Mouse (Mus musculus) right cerebral cortex, postnatal 10 days (tissue): ENCODE results near the gene Ddx10.
A peak's percentile ranks its signal among the peaks of the same experiment; 100 is the strongest.

Experiments
- DNase-seq, 2 experiments: peaks; one replicate each; pipeline ENCODE4 v3.0.0; 2021; ENCODE audit warnings: low spot score in 2 of 2

The Ddx10 gene

DNA sequence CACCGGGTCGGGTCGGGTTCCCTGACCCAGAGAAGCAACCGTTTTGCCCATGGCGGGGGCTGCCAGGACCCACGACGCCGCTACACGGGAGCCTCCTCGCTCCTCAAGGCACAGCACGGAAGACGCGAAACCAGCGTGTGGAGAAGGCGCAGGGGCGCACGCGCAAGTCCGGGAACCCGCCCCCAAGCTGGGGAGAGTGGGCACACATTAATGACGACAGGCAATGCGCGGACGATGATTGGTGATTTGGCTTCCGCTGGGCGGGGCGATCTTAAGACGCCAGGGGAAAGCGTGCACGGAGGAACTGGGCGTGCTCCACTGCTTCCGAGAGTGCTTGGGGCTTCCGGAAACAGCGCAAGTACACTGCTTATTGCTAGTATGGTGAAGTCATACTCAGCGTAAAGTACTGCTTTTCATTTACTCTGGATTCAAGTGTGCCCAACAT is at the start of gene Ddx10:
Gene Ddx10, minus strand, starts transcription at position 101 of the 445 bp plus-strand sequence.
- DNase-seq = peak; percentile 99

DNA sequence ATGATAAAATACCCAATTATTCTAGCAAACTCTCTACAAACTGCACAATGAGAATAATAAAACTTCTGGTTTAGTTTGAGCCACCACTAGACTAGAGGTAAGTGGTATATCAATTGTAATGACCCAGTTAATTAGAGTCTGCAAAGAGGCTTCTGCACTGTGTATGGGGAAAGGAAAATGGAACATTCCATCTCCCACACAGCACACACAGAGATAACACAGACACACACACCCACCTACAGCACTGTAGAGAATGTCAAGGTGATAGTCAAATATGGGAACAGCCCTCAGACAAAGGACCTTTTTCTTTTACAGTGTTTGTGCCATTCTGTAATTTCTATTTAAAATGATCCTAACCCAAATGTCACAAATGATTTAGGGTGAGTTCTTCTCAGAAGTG is 45.0 kb upstream of the Ddx10 start:
- no peak for DNase-seq

DNA sequence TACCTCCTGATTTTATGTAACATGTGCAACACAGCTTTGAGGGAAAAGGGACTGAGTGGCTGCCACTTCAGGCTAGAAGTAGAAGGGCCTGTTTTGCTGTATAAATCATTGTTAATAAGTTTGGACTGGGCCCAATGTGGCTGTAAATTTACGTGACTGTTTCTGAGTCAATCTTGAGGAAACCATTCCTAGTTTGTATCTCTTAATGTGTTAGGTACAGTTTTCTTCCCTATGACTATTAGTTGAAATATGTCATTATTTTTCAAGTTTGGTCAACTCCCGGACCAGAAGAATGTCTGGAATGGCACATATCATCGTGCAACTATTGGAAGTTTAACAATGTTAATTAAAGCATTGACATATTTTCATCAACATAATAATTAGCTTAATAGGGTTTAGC is 42.2 kb upstream of the Ddx10 start:
- DNase-seq = no peak

DNA sequence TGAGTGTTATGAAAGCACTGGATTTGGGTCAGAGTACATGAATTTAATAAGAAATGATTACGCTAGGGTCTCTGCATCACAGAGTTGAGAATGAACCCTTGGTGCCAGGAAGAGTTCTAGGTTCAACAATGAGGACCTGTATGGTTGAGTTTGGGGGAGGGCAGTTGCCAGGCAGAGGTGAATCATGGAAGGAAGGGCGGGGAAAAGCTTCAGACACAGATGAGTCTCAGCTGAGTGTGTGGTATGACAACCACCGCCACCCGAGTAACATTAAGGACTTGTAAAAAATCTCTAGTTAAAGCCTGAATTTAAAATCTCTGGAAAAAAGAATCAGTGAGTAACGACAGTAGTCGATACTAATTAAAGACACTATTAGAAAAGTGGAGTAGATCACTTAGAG is 38.9 kb upstream of the Ddx10 start:
- no peak for DNase-seq

DNA sequence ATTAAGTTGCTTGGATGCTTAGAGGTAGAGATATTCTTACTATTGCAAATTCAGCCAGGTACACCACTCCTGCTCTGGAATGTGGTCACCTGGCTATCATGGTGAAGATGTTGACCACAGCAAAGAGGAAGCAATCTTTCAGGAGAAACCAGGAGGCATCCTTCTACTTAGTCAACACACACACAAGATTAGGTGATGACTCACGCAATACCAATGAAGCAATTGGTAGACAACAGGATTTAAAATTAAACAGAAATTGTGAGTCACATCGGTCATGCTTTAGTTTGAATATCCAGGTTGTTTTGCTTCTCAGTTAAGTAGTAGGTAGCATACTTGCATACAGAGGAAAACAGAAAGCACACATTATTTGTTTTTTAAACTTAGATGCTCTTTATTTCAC is 31.1 kb upstream of the Ddx10 start:
- no peak for DNase-seq

DNA sequence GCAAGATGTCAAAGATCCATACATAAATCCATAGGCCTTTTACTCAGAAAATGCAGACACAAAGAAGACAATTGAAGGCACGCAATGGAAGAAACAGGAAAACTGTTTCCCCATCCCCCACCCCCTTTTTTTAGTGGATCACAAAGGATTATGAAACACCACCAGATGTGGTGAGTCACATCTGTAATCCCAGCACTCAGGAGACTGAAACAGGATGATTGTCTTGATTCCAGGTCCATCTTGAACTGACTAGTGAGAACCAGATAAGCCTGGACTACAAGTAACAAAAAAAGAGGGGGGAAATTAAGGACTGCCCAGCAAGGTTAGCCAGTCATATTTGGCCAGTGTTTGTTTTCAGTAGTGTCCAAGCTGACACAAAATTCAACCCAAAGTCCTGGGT is 28.5 kb upstream of the Ddx10 start:
- no peak for DNase-seq

DNA sequence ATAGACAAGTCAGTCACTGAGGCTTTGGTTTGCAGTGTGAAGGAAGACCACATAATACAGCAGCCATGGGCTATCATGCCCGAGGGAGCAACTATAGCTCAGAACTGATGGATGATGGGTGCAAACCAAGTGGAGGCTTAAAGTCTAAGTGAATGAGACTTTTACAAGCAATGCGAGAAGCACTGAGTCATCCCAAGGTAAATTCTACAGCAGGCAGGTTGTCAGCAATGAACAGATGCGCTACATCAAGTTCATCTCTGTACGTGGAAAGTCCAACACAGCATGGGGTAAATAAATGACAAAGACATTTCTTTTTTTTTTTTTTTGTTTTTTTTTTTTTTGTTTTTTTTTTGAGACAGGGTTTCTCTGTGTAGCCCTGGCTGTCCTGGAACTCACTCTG is 24.9 kb upstream of the Ddx10 start:
- no peak for DNase-seq

DNA sequence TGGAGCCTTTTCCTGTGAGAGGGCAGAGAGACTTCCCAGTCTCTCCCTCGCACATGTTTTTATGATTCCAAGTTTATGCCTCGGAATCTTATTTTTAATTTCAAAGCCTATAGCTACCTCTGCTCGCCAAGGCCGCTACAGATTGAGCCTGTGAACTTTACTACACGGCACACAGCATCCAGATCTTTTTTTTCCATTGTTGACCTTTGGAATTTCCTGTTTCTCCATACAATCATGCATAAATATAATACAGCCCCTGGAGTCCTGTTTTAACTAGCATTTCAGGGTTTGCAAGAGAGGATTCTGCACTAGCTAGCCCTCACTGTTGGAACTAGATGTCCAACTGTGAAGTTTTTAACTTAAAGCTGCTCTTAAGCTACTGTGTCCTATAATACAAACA is 24.4 kb upstream of the Ddx10 start:
- DNase-seq = no peak

DNA sequence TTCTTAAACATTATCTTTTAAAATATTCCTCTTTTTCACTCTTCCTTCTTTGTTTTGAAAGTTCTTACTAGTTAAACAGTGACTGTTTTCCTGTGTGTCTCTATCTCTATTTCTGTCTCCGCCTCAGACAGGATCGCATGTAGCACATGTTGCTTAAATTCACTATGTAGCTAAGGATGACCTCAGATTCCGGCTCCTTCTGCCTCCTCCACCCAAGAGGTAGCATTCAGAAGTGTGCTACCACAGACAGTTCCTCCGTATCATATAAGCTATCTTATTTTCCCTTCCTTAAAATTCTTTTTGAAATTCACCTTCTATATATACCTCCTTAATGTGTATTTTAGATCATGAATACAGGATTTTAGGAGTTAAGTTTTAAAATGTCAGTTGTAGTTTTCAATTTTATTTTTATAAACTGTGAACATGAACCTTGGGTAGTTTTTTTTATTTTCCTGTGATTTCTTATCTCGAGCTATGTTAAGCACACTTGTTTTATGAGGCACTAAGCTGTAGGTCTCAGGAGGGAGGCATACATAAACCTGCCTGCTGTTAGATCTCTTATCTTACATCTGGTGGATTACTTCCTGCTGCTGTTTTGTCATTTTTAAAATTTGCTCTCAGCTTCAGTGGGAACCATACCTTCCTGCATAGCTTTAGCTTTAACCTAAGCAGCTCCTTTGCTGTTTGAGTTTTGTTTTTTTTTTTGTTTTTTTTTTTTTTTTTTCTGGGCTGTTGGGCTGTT is 23.6 kb upstream of the Ddx10 start:
- no peak for DNase-seq

DNA sequence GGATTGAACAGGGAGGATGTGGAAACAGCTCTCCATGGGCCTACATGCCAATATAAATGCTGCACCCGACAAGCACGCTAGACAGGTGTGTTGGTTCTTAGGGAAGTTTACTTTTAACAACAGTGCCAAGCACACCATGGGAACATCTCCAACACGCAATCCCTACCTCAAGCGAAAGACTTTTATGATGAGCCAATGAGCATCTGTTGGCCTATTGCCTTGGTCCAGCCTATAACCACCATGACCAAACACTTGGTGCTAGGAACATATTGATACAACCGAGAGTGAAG is 21.6 kb upstream of the Ddx10 start:
- DNase-seq = no peak

DNA sequence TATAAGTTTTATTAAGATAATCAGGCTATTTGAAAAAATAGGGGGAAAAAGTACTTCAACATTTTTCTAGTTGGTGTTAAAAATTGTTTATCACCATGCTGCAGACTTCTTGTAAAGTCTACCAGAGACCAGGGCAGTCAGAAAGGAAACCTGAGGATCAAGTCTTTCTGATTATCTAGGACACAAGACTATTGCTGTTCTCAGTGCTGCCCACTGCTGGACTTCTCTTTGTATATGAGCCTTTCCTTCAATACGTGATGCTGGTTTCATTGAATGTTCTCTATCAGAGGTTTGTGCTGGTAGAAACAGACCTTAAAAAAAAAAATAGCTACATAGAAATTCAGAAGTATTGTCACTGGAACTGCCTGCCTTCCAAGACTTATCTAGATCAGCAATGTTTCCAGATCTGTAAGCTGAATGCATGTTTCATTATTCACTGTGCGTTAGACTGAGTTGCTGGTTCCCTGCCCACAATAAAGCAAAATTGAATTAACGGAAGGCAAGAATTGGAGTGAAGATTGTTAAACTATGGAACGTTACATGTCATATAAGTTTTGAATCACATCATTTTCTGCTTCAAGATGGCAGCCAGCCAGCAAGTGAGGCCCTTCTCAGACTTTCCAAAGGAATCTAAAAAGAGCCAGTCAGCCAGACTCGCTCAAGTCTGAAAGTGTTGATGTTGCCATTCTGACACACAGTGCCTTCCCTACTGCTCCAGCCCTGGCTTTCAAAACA is 21.0 kb upstream of the Ddx10 start:
- DNase-seq = peak; percentile 32 to 36

DNA sequence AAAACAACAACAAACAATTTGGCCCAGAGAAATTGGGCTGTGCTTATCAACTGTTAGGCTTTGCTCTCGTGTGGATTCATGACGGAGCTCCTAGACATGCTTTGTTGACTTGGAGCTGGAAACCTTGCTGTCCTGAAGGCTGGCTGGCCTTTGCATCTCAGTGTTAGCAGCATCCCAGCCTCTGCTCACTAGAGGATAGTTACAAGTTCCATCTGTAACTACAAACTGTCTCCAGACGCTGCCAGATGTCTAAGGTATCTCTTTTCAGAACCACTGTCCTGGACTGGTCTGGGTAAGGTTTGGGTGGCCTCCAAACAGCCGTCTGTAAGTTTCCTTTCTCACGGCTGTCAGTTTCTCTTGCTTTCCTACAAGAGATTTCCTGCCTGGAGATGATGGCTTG is 20.2 kb upstream of the Ddx10 start:
- DNase-seq = no peak

DNA sequence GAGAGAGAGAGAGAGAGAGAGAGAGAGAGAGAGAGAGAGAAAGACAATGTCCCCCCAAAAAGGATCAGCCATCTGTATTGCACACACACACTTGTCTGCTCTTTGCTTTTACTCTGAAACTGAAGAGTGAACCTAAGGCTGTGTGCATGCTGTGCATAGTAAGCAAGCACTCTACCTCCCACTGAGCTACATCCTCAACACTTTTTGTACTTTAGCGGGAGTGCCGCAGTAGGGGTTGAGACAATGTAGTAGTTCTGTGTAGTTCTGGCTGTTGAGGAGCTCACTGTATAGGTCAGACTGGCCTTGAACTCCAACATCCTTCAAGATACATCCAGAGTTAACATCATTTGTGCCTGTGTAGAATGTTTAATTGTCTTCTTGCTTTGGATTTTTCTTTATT is 17.7 kb upstream of the Ddx10 start:
- DNase-seq = no peak

DNA sequence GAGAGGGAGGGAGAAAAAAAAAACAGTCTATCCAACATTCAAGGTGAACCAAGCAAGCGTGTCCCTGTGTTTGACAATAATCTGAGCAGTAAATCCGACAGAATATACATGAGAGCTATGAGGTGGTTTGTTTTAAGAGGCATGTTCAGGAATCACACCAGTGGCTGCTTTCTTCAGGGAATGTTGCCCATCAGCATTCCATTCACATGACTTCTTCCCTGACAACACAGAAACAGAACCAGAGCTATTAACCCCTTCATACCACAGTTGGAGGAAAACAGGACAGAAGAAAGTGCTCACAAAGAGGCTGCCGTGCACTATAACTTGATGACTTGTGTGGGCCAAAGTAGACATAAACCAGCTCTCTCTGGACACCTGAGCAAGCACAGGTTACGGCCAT is 16.5 kb upstream of the Ddx10 start:
- DNase-seq = no peak

DNA sequence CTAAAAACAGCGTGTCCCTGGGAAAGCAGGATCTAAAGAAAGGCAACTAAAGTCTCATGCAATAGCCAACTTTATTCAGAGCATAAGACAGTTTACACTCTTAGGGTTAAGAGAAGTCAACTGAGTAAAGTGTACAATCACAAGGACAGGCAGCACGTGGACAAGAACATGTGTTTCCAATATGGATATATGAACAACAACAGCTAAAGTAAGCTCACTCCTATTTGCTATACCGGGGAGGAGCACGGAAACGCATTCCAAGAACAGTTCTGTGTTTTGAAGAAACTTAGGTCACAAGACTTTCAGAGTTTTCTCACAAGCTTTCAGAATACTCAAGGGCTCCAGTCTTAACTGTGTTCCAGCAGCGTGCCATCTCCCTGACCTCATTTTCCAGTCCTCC is 10.3 kb upstream of the Ddx10 start:
- DNase-seq = no peak

DNA sequence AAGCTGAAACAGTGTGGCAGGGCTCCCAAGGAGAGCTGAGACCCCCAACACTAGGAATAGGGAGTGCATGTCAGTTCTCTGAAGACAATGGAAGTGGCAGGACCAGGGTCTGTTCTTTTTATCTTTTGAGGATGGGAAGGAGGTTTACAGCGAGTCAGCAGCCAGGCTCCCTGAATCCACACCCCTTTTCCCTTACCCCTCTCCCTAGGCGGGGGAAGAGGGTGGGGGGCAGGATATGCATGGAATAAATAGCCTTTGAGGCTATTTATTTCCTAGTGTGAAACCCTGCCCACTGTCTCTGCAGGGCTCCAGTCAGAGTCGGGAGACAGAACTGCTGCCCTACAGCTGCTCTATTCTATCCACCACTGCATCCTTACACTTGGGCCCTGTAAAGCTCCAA is 9.9 kb upstream of the Ddx10 start:
- peak in 1 of 2 experiments; percentile 32 for DNase-seq

DNA sequence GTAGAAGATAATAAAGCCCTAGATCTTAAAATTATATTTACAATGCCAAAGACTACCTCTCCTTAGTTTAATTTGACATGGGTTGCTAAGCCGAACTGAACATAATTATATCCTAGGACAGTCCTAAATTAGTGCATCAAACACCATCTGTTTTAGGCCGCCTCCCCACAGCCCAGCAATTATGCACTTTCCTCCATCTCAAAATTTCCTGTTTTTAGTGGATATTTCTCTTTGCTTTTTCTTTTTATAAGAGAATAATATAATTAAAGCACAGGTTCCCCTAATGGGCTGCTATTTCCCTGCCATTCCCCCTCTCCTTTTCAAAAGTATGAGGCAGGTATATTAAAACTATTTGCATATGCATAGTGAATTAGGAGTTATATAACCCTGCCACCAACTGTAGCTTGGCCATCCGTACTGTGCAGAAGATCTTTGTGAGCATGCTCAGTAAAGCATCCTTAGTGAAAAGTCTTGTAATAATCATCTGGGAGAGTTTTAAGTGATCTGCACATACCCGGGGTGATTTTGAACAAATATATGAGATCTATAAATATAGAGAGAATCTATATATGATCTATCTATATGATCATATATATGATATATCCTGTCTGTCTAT is 8.9 kb upstream of the Ddx10 start:
- DNase-seq = no peak

DNA sequence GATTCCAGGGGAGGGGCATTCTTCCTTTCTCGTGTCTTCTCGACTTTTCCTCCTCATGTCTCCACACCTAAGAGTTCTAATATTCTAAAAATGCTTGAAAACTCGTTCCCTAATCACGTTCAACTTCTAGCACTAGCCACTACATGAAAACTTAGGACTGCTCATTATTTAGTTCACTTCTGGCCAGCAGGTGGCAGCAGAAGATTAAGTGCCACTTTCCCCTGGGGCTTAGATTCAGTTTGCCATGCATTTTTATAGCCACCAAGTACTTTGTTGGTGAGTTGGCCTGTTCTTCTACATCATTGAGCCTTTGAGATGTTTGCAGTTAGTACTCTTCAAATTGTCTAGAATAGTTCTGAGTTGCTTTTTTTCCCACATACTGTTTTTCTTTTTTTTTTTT is 6.5 kb upstream of the Ddx10 start:
- peak; percentile 84 to 88 for DNase-seq

DNA sequence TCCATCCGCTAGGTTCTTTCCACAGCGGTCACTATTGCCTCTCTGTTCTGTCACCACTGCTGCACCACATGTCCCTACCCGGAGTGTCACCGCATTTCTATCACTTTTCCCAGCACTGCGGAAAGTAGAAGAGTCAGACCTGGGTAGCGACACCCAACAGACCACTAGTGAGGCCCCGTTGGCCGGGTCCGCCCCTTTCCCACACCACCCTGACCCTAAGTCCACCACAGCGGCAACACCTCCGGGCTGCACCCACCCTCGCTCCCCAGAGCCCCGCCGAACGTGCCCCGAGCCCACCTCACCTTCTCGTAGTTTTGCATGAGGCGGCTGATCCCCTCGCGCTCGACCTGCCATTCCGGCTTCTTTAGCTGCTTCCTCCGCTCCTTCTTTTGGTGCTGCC is 337 bp downstream of the Ddx10 start:
- DNase-seq = no peak

DNA sequence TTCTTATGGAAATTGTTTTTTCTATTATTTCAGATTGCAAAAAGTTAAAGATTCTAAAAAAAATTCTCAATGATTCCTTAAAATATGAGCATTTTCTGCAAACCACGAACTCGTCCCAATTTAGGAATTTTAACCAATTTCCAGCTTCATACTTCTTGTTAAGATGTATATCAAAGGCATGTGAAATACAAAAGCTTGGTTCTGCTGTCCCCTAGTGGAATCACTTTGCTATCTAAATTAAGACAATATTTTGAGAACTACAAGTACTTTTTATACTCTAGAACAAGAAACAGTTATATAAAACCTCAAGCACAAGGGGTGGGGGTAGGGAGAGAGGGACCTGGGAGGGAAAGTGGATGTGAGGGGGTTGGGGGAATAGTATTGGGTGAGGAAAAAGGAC is 29.7 kb downstream of the Ddx10 start:
- peak in 1 of 2 experiments; percentile 30 for DNase-seq

DNA sequence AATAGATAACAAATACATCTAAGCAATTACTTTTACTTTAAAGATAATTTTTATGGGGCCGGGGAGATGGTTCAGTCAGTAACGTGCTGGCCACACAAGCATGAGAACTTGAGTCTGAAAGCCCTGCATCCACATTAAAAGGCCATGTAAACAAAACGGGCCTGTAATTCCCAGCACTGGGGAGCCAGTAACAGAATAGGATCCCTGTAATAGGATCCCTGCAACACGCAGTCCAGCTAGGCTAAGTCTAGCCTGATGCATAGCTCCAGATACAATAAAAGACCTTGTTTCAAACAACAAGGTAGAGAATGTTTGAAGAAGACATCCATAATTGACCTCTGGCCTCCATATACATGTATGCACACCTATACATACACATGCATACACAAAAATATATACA is 39.6 kb downstream of the Ddx10 start:
- DNase-seq = no peak

DNA sequence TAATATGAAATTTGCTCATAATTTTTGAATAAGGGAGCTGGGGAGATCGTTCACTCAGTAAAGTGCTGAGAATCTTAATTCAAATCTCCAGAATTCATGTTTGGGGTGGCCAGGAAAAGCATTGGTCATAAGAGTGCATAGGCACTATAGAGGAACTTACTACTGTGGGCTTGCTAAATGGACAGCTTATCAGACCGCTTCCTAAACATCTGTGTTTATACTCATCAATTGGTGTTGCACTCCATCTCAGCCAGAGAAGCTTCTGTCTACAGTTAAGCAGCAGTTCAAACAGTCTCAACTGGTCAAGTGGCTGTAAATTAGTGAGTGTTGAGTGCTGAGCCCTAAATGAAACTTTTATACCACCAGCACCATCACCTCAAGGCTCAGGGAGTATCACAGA is 73.3 kb downstream of the Ddx10 start:
- no peak for DNase-seq

DNA sequence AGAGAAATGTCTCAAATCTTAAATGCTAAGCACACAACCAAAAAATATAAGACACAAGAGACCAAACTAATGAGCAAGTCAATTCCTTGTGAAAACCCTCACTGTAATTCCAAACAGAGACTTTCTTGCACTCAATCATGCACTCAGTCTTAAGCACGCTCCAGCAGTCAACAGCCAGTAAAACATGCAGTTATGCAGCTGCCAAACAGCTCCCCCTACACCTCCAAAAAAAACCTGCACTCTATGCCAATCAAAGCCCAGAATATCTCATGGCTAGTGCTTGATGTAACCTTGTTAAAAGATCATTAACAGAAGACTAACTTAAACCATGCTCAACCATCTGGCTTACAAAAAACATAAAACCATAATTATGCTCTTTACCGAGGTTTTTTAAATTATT is 74.6 kb downstream of the Ddx10 start:
- no peak for DNase-seq
